Mouse (Mus musculus): ENCODE data around the gene Rab5a. TPM values are rescaled to one million over a fixed set of nuclear protein-coding genes. Genes with fewer than 3 reads are reported as not detected.
"Not testable (repeated sequence)": the region's sequence is repeated elsewhere in the genome, so short reads cannot be mapped to it uniquely, and the experiment has no call there.

Gene Rab5a
- polyA plus RNA-seq, 1 experiment from 2014 or later = 95.6 TPM

GRCm38 (mm10) chr17:53519364-53519763 is 40.3 kb downstream of the Rab5a start:
- no peak for DNase-seq (ENCODE audit: low spot score)
- H3K4me3 ChIP-seq (ENCODE audit: low read depth, low read length) = no peak overlapping the region
- H3K9me3 ChIP-seq (replicated peaks; ENCODE audit: control insufficient read depth, low read length) = no peaks in the 10 kb centered on the region
- no peaks in the 10 kb centered on the region for H3K27me3 ChIP-seq (ENCODE audit: control insufficient read depth, insufficient read depth, low read length)
- H3K4me2 ChIP-seq (ENCODE audit: low read depth, low read length) = no peak overlapping the region
- no peaks in the 10 kb centered on the region for H3K4me1 ChIP-seq (ENCODE audit: control insufficient read depth, insufficient read depth, low read length)
- no peak overlapping the region for H3K27ac ChIP-seq (replicated peaks; ENCODE audit: low read depth, low read length)
- no peak overlapping the region for H3K9ac ChIP-seq (replicated peaks; ENCODE audit: low read length)
- H3K36me3 ChIP-seq (replicated peaks; ENCODE audit: control insufficient read depth, insufficient read depth, low read depth, low read length) = no peaks in the 10 kb centered on the region
- no peak for ATAC-seq (replicated peaks; ENCODE audit: insufficient number of reproducible peaks, low FRiP score, low TSS enrichment, low read depth)

- no peaks in the 10 kb centered on the region for H3K36me3 ChIP-seq (replicated peaks; ENCODE audit: control insufficient read depth, insufficient read depth, low read depth, low read length)
- H3K4me1 ChIP-seq (ENCODE audit: control insufficient read depth, insufficient read depth, low read length) = no peaks in the 10 kb centered on the region
- H3K9me3 ChIP-seq (replicated peaks; ENCODE audit: control insufficient read depth, low read length) = no peaks in the 10 kb centered on the region
- no peak overlapping the region for H3K4me3 ChIP-seq (ENCODE audit: low read depth, low read length)
- ATAC-seq (replicated peaks; ENCODE audit: insufficient number of reproducible peaks, low FRiP score, low TSS enrichment, low read depth) = no peak
- DNase-seq (ENCODE audit: low spot score) = no peak
- H3K27me3 ChIP-seq (ENCODE audit: control insufficient read depth, insufficient read depth, low read length) = no peaks in the 10 kb centered on the region
- no peak overlapping the region for H3K27ac ChIP-seq (replicated peaks; ENCODE audit: low read depth, low read length)
- no peak overlapping the region for H3K9ac ChIP-seq (replicated peaks; ENCODE audit: low read length)
- H3K4me2 ChIP-seq (ENCODE audit: low read depth, low read length) = no peak overlapping the region
Measured at GRCm38 (mm10) chr17:53520509-53520908, 41.5 kb downstream of the Rab5a start.

GRCm38 (mm10) chr17:53528034-53528433 is 49.0 kb downstream of the Rab5a start:
- H3K9me3 ChIP-seq (replicated peaks; ENCODE audit: control insufficient read depth, low read length) = no peaks in the 10 kb centered on the region
- H3K27ac ChIP-seq (replicated peaks; ENCODE audit: low read depth, low read length) = no peak overlapping the region
- no peak overlapping the region for H3K4me3 ChIP-seq (ENCODE audit: low read depth, low read length)
- no peak overlapping the region for H3K4me2 ChIP-seq (ENCODE audit: low read depth, low read length)
- H3K9ac ChIP-seq (replicated peaks; ENCODE audit: low read length) = no peak overlapping the region
- no peak for ATAC-seq (replicated peaks; ENCODE audit: insufficient number of reproducible peaks, low FRiP score, low TSS enrichment, low read depth)
- H3K36me3 ChIP-seq (replicated peaks; ENCODE audit: control insufficient read depth, insufficient read depth, low read depth, low read length) = no peaks in the 10 kb centered on the region
- H3K27me3 ChIP-seq (ENCODE audit: control insufficient read depth, insufficient read depth, low read length) = no peaks in the 10 kb centered on the region
- WGBS = 90% methylated on average over 2 of the region's 2 CpGs
- H3K4me1 ChIP-seq (ENCODE audit: control insufficient read depth, insufficient read depth, low read length) = no peaks in the 10 kb centered on the region
- DNase-seq (ENCODE audit: low spot score) = no peak

GRCm38 (mm10) chr17:53531160-53531559 is 52.1 kb downstream of the Rab5a start:
- Histone ChIP-seq H3K27ac (replicated peaks; ENCODE audit: low read depth, low read length) (no peak overlapping the region), H3K9me3 (replicated peaks; ENCODE audit: control insufficient read depth, low read length) (no peaks in the 10 kb centered on the region), H3K4me1 (ENCODE audit: control insufficient read depth, insufficient read depth, low read length) (no peaks in the 10 kb centered on the region), H3K27me3 (ENCODE audit: control insufficient read depth, insufficient read depth, low read length) (no peaks in the 10 kb centered on the region), H3K4me3 (ENCODE audit: low read depth, low read length) (no peak overlapping the region), H3K9ac (replicated peaks; ENCODE audit: low read length) (no peak overlapping the region), H3K36me3 (replicated peaks; ENCODE audit: control insufficient read depth, insufficient read depth, low read depth, low read length) (no peaks in the 10 kb centered on the region), H3K4me2 (ENCODE audit: low read depth, low read length) (no peak overlapping the region)
- 51% methylated on average over 2 of the region's 2 CpGs for WGBS
- DNase-seq (ENCODE audit: low spot score) (no peak), ATAC-seq (replicated peaks; ENCODE audit: insufficient number of reproducible peaks, low FRiP score, low TSS enrichment, low read depth) (no peak)

- H3K4me3 ChIP-seq (ENCODE audit: low read depth, low read length) = no peak overlapping the region
- DNase-seq (ENCODE audit: low spot score) (no peak), ATAC-seq (replicated peaks; ENCODE audit: insufficient number of reproducible peaks, low FRiP score, low TSS enrichment, low read depth) (no peak)
- H3K36me3 ChIP-seq (replicated peaks; ENCODE audit: control insufficient read depth, insufficient read depth, low read depth, low read length) = no peaks in the 10 kb centered on the region
- 86% methylated on average over 2 of the region's 2 CpGs for WGBS
- no peak overlapping the region for H3K27ac ChIP-seq (replicated peaks; ENCODE audit: low read depth, low read length)
- no peak overlapping the region for H3K4me2 ChIP-seq (ENCODE audit: low read depth, low read length)
- no peaks in the 10 kb centered on the region for H3K4me1 ChIP-seq (ENCODE audit: control insufficient read depth, insufficient read depth, low read length)
- H3K9ac ChIP-seq (replicated peaks; ENCODE audit: low read length) = no peak overlapping the region
- H3K27me3 ChIP-seq (ENCODE audit: control insufficient read depth, insufficient read depth, low read length) = no peaks in the 10 kb centered on the region
- H3K9me3 ChIP-seq (replicated peaks; ENCODE audit: control insufficient read depth, low read length) = no peaks in the 10 kb centered on the region
Measured at GRCm38 (mm10) chr17:53532425-53532824, 53.4 kb downstream of the Rab5a start.

- not testable (repeated sequence) for H3K27me3 ChIP-seq (ENCODE audit: control insufficient read depth, insufficient read depth, low read length); H3K4me3 ChIP-seq (ENCODE audit: low read depth, low read length); H3K4me2 ChIP-seq (ENCODE audit: low read depth, low read length); H3K9me3 ChIP-seq (replicated peaks; ENCODE audit: control insufficient read depth, low read length); H3K27ac ChIP-seq (replicated peaks; ENCODE audit: low read depth, low read length); H3K9ac ChIP-seq (replicated peaks; ENCODE audit: low read length); ATAC-seq (replicated peaks; ENCODE audit: insufficient number of reproducible peaks, low FRiP score, low TSS enrichment, low read depth); DNase-seq (ENCODE audit: low spot score); H3K4me1 ChIP-seq (ENCODE audit: control insufficient read depth, insufficient read depth, low read length); H3K36me3 ChIP-seq (replicated peaks; ENCODE audit: control insufficient read depth, insufficient read depth, low read depth, low read length)
- WGBS = 76% methylated on average over 2 of the region's 2 CpGs
Measured at GRCm38 (mm10) chr17:53539351-53539750, 60.3 kb downstream of the Rab5a start, which contains the start of gene Pp2d1. TSS of gene Pp2d1 (minus strand) at chr17:53539451.

GRCm38 (mm10) chr17:53542536-53542935 is 63.5 kb downstream of the Rab5a start:
- WGBS = 92% methylated on average over 4 of the region's 4 CpGs
- ATAC-seq (replicated peaks; ENCODE audit: insufficient number of reproducible peaks, low FRiP score, low TSS enrichment, low read depth) = no peak
- no peak overlapping the region for H3K9ac ChIP-seq (replicated peaks; ENCODE audit: low read length)

DNA sequence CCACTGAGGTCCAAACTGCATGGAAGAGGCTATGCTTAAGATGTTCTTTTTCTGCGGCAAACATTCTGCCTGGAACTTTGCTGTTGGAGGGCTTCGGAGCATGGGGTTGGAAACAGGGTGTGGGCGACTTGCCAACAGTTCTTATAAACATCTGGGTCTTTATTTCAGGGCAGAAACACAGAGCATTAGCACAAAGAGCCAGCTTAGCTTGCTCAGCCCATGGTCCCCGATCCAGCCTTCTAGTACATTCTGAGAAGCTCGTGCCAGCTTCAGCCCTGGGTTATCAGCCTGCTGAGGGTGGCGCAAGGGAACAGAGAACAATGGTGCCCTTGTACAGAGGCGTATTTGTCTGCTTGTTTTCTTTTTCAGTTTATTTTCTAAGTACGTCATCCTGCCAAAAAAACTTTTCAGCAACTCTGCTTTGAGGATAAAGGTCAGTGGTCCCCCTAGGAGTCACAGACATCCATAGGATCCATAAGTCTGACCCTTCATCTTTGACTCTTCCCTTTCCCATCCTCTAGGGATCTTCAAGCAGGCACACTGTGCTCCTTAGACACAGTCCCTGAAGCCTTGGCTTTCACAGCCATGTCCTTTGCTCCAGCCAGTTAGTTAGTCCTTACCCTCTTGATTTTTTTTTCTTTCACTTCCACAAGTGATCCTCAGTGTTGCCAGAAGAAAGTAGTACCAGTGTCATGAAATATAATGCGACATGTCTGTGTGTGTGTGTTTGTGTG is 64.7 kb downstream of the Rab5a start:
- WGBS = 71% methylated on average over 9 of the region's 9 CpGs
- Histone ChIP-seq H3K4me3 (ENCODE audit: low read depth, low read length) (no peak overlapping the region), H3K9me3 (replicated peaks; ENCODE audit: control insufficient read depth, low read length) (no peaks in the 10 kb centered on the region), H3K4me2 (ENCODE audit: low read depth, low read length) (no peak overlapping the region), H3K9ac (replicated peaks; ENCODE audit: low read length) (no peak overlapping the region), H3K27ac (replicated peaks; ENCODE audit: low read depth, low read length) (no peak overlapping the region), H3K27me3 (ENCODE audit: control insufficient read depth, insufficient read depth, low read length) (no peaks in the 10 kb centered on the region), H3K36me3 (replicated peaks; ENCODE audit: control insufficient read depth, insufficient read depth, low read depth, low read length) (no peaks in the 10 kb centered on the region), H3K4me1 (ENCODE audit: control insufficient read depth, insufficient read depth, low read length) (no peaks in the 10 kb centered on the region)
- ATAC-seq (replicated peaks; ENCODE audit: insufficient number of reproducible peaks, low FRiP score, low TSS enrichment, low read depth) (no peak), DNase-seq (ENCODE audit: low spot score) (no peak)

More at GRCm38 (mm10) chr17:53542536-53542935, 63.5 kb downstream of the Rab5a start:
- H3K36me3 ChIP-seq (replicated peaks; ENCODE audit: control insufficient read depth, insufficient read depth, low read depth, low read length) = no peaks in the 10 kb centered on the region
- no peak for DNase-seq (ENCODE audit: low spot score)
- no peaks in the 10 kb centered on the region for H3K4me1 ChIP-seq (ENCODE audit: control insufficient read depth, insufficient read depth, low read length)
- H3K4me3 ChIP-seq (ENCODE audit: low read depth, low read length) = no peak overlapping the region
- H3K9me3 ChIP-seq (replicated peaks; ENCODE audit: control insufficient read depth, low read length) = no peaks in the 10 kb centered on the region
- no peak overlapping the region for H3K27ac ChIP-seq (replicated peaks; ENCODE audit: low read depth, low read length)
- no peak overlapping the region for H3K4me2 ChIP-seq (ENCODE audit: low read depth, low read length)
- H3K27me3 ChIP-seq (ENCODE audit: control insufficient read depth, insufficient read depth, low read length) = no peaks in the 10 kb centered on the region

All from embryonic facial prominence, embryonic 11.5 days (tissue).